Mouse (Mus musculus) kidney, adult 2 months (tissue): Measurements from ENCODE around the gene Tti1.

Source experiments
- CTCF ChIP-seq: fragments of 200-500 bp; conservative IDR thresholded peaks from 2 replicates; pipeline ENCODE4 v1.5.1; 2011; ENCODE audit warnings: low read depth, mild to moderate bottlenecking, control low read depth, low read length, moderate library complexity, mixed read lengths; ENCODE audit not compliant: insufficient read depth, insufficient read length
- POLR2A ChIP-seq: fragments of 200-500 bp; IDR thresholded peaks from one replicate; pipeline ENCODE4 v1.6.1; 2011; ENCODE audit warnings: low read depth, low read length, control low read depth

DNA sequence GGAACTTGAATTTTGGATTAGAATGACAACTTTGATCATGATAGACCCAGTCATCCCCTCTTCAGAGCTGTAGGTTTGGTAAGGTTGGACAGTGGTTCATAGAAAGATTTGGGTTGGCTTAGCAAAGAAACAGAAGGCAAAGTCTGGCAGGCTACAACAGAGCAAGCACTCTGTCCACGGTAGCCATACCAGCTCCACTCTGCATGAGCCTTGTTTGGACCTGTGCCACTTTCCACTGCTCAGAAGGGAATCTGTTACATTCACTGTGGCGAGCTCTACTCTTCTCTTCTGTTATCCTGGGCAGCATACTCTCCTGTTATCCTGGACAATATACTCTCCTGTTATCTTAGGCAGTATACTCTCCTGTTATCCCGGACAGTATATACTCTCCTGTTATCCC is 29.4 kb downstream of the Tti1 start:
- no peak for TF ChIP-seq POLR2A
- TF ChIP-seq CTCF: no peak
